Mouse (Mus musculus): ENCODE measurements around the gene Uts2. TPM values are rescaled to one million over a fixed set of nuclear protein-coding genes. Genes with fewer than 3 reads are reported as not detected.

The Uts2 gene
- polyA plus RNA-seq, 1 experiment from 2014 or later, result not detected

DNA sequence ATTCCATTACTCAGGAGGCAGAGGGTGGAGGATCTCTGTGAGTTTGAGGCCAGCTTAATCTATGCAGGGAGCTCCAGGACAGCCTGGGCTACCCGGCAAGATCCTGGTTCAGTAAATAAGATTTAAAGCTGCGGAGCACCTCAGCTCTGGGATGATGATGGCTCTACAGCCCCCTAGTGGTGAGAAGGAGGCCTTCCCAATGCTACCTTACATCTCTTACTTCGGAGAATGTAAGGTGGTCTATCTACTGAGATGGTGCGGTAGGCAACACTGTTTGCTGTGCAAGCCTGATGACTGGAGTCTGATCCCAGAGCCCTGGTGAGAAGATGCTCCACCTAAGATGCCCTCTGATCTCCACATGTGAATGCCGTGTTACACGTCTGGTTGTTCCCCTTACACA lies 30.1 kb downstream of the Uts2 start:
- Histone ChIP-seq H3K4me3 (replicated peaks) (no peak overlapping the region), H3K9me3 (no peaks in the 10 kb centered on the region), H3K27ac (no peak overlapping the region), H3K9ac (no peak overlapping the region), H3K27me3 (replicated peaks) (no peaks in the 10 kb centered on the region), H3K4me2 (replicated peaks) (no peak overlapping the region), H3K36me3 (no peaks in the 10 kb centered on the region), H3K4me1 (replicated peaks) (no peaks in the 10 kb centered on the region)
- ATAC-seq, result 0 out of 2 replicates have a peak, but pooled peaks have one; percentile 39
- WGBS, result 48% methylated on average over 6 of the region's 6 CpGs

DNA sequence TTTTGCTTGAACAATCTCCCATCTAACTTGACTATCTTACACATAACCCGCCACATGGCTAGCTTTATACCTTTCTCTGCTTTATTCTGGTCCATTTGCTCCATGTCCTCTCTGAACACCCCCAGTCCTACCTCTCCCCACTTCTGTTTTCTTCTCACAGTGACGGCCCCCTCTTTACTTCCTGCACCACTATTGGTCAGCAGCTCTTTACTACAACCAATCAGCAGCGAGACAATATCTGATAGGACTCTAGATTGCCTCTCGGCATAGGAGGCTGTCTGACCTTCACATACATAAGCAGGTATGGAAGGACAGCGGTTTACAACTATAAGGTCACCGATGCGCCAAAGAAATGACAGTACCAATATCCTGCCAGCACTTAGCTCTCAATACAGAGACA lies 39.6 kb downstream of the Uts2 start:
- no peak overlapping the region for H3K27ac ChIP-seq
- no peaks in the 10 kb centered on the region for H3K27me3 ChIP-seq (replicated peaks)
- H3K36me3 ChIP-seq, result no peaks in the 10 kb centered on the region
- no peak overlapping the region for H3K4me3 ChIP-seq (replicated peaks)
- H3K4me1 ChIP-seq (replicated peaks), result no peaks in the 10 kb centered on the region
- no peaks in the 10 kb centered on the region for H3K9me3 ChIP-seq
- WGBS, result 91% methylated on average over 7 of the region's 7 CpGs
- H3K4me2 ChIP-seq (replicated peaks), result no peak overlapping the region
- no peak overlapping the region for H3K9ac ChIP-seq
- ATAC-seq, result no peak

DNA sequence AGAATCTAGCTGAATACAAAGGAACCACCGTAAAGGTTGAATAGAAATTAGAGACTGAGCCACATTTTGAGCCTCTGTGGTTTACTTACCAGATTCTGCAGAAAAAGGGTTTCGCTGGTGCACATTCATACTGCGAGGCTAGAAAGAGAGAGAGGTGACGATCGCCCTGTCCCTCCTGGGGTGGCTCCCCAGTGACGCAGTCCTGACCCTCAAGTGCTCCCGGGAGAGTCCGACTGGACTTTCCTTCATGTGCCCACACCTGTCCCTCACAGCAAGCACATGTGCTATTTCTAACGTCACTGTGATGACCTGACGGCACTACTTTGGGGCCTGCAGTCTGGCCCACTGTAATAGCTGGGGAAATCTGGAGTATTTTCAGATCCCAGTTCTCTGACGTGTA lies 40.9 kb downstream of the Uts2 start:
- Histone ChIP-seq H3K9ac (no peak overlapping the region), H3K9me3 (no peaks in the 10 kb centered on the region), H3K36me3 (no peaks in the 10 kb centered on the region), H3K4me1 (replicated peaks) (no peaks in the 10 kb centered on the region), H3K4me2 (replicated peaks) (no peak overlapping the region), H3K27me3 (replicated peaks) (no peaks in the 10 kb centered on the region), H3K4me3 (replicated peaks) (no peak overlapping the region), H3K27ac (no peak overlapping the region)
- no peak for ATAC-seq
- WGBS, result 93% methylated on average over 11 of the region's 11 CpGs

DNA sequence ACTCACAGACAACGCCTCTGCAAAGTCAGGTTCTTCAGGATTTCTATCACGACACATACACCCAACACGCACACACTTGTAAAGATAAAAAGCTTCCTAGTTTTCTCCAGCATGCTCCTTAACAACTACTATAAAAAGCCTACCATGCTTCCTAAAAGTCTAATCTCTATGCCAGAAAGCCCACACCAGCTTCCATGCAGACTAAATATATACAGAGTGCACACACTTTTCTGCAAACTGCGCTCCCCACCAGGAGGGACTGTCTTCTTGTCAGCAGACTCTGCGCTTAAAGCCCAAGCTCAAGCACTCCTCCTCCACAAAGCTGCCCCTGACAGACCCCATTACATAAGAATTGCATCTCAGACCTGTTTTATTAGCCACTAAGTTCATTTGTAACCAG lies 44.6 kb downstream of the Uts2 start:
- Histone ChIP-seq H3K27me3 (replicated peaks) (no peaks in the 10 kb centered on the region), H3K4me2 (replicated peaks) (no peak overlapping the region), H3K4me3 (replicated peaks) (no peak overlapping the region), H3K36me3 (no peaks in the 10 kb centered on the region), H3K27ac (no peak overlapping the region), H3K9me3 (no peaks in the 10 kb centered on the region), H3K9ac (no peak overlapping the region), H3K4me1 (replicated peaks) (peaks cover 10% of the 10 kb centered on the region; the same call in 1 of the 2 replicates)
- no peak for ATAC-seq
- 78% methylated on average over 5 of the region's 5 CpGs for WGBS

DNA sequence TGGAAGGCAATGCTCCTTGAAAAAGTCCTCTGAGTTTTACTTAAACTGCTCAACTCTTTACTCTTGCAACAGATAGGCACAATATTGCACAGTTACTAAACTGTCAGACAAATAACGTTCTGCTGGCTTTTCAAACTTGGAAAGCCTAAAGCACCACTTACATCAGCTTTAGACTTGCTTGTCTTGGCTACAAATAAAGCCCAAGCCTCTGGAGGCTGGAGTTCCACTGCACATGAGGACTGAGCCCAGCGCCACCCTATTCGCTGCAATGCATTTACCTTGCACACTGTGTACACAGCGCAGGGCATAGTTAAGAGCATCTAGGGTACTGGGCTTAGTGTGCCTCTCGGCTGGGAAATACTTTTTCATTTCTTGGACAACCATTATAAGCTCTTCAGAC lies 46.4 kb downstream of the Uts2 start:
- no peaks in the 10 kb centered on the region; the same call in 1 of the 2 replicates for H3K36me3 ChIP-seq
- no peaks in the 10 kb centered on the region for H3K9me3 ChIP-seq
- no peak overlapping the region for H3K27ac ChIP-seq
- peak overlapping the region; percentile 58 for H3K4me3 ChIP-seq (replicated peaks)
- H3K9ac ChIP-seq, result no peak overlapping the region
- H3K27me3 ChIP-seq (replicated peaks), result no peaks in the 10 kb centered on the region
- H3K4me1 ChIP-seq (replicated peaks), result peaks cover 10% of the 10 kb centered on the region; the same call in 1 of the 2 replicates
- no peak for ATAC-seq
- H3K4me2 ChIP-seq (replicated peaks), result peak overlapping the region; percentile 100
- 46% methylated on average over 5 of the region's 5 CpGs for WGBS

DNA sequence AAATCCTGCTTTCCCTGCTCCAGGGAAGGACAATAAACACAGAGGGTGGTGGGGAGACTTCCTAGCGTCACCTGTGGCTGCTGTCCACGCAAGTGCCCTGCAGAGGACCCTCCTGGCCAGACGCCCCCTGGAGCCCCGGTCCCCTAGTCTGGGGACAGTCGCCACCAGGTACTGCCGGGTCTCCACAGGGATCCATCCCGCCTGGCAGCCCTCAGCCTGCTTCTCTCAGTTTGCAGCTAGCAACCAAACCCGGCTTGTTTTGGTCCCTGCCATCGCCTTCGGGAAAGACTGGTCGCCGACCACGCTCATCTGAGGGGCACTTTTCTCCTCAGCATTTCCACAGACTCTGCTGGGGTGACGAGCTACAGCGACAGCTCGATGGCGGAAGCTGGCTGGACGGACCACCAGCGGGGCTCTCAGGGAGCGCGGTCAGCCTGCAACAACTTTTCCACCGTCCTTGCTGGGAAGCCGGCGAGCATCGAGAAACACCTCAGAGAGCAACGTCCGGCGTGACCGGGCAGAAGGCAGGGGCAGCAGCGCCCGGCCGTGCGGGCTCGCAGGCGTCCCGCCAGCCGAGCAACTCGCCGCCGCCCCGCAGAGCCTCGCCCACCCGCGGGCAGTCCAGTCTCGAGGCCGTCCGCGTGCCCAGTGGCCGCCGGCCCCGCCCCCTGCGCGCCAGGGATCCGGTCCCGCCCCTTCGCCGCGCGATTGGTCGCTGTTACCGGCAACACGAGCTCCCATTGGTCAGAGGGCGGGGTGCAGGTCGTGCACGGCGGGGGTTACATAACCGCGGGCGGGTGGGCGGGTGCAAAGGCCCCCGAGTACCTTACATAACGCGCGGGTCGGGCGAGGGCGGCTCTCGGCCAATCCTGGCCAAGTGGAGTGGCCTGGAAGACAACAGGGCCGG lies 47.4 kb downstream of the Uts2 start, which contains the start of gene Per3:
Per3 (minus strand) TSS at position 629 of the 907 bp plus-strand sequence.
- under 1% methylated on average over 69 of the region's 79 CpGs for WGBS
- Histone ChIP-seq H3K9ac (peak within 1 kb of the TSS; percentile 59), H3K9me3 (no peaks in the 10 kb centered on the region), H3K4me3 (replicated peaks) (peak within 1 kb of the TSS; percentile 58), H3K27me3 (replicated peaks) (no peaks in the 10 kb centered on the region), H3K4me2 (replicated peaks) (peak within 1 kb of the TSS; percentile 100), H3K36me3 (no peaks in the 10 kb centered on the region; the same call in 1 of the 2 replicates), H3K4me1 (replicated peaks) (peaks cover 10% of the 10 kb centered on the region; the same call in 1 of the 2 replicates), H3K27ac (peak within 1 kb of the TSS; percentile 28; the same call in 1 of the 2 replicates)
- peak; percentile 99 for ATAC-seq

- no peaks in the 10 kb centered on the region; the same call in 1 of the 2 replicates for H3K36me3 ChIP-seq
- ATAC-seq, result no peak; the same call in 1 of the 2 replicates
- peak overlapping the region; percentile 27; the same call in 1 of the 2 replicates for H3K9ac ChIP-seq
Measured at GRCm38 (mm10) chr4:151044944-151045570, 48.2 kb downstream of the Uts2 start.

DNA sequence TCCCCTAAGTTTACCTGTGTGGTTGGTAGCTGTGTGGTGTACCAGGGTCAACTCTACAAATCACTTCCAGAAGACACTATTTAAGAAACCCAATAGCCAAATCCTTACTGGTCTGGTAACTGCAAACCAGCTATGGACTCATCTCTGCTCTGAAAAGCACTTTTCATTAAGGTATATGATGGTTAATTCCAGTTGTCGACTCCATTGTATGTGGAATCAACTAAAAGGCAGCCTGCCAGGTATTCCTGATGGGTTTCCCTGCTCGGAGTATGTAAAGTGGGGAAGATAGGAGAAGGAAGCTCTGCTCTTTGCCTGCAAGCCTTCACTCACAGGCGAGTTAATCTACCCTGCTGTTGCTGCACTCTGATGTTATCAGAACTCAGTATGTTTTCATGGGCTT lies 49.6 kb downstream of the Uts2 start:
- no peaks in the 10 kb centered on the region for H3K27me3 ChIP-seq (replicated peaks)
- H3K4me3 ChIP-seq (replicated peaks), result no peak overlapping the region
- no peak overlapping the region for H3K9ac ChIP-seq
- no peak overlapping the region for H3K4me2 ChIP-seq (replicated peaks)
- ATAC-seq, result no peak
- H3K36me3 ChIP-seq, result no peaks in the 10 kb centered on the region; the same call in 1 of the 2 replicates
- no peak overlapping the region for H3K27ac ChIP-seq
- H3K4me1 ChIP-seq (replicated peaks), result peaks cover 10% of the 10 kb centered on the region; the same call in 1 of the 2 replicates
- 93% methylated on average over 3 of the region's 3 CpGs for WGBS
- no peaks in the 10 kb centered on the region for H3K9me3 ChIP-seq

More at GRCm38 (mm10) chr4:151044944-151045570, 48.2 kb downstream of the Uts2 start:
- peaks cover 10% of the 10 kb centered on the region; the same call in 1 of the 2 replicates for H3K4me1 ChIP-seq (replicated peaks)
- H3K9me3 ChIP-seq, result no peaks in the 10 kb centered on the region
- no peaks in the 10 kb centered on the region for H3K27me3 ChIP-seq (replicated peaks)
- H3K4me3 ChIP-seq (replicated peaks), result peak overlapping the region; percentile 58
- no peak overlapping the region for H3K27ac ChIP-seq
- H3K4me2 ChIP-seq (replicated peaks), result peak overlapping the region; percentile 100
- 3% methylated on average over 21 of the region's 21 CpGs for WGBS

DNA sequence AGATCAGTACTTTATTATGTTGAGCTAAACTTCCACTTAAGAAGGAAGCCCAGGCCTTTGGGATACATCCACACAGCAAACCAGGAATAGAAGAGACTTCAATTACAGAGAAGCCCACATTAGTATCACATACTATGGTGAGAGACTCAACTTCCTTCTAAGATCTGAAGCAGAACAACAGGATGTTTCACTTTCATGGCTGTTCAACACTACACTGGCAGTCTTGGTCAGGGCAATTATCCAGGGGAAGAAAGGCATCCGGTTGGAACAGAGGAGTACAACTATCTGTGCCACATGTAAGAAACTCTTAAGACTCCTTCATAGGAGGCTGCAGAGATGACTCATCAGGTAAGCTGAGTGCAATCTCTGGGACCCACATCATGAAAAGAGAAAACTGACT lies 54.3 kb downstream of the Uts2 start:
- ATAC-seq, result no peak
- H3K9me3 ChIP-seq, result no peaks in the 10 kb centered on the region
- H3K4me1 ChIP-seq (replicated peaks), result 0 out of 2 replicates have a peak, but pooled peaks cover 1% of the 10 kb centered on the region
- no peak overlapping the region for H3K4me2 ChIP-seq (replicated peaks)
- 90% methylated on average over 1 of the region's 1 CpGs for WGBS
- no peak overlapping the region for H3K27ac ChIP-seq
- no peaks in the 10 kb centered on the region for H3K27me3 ChIP-seq (replicated peaks)
- no peak overlapping the region for H3K9ac ChIP-seq
- no peak overlapping the region for H3K4me3 ChIP-seq (replicated peaks)
- H3K36me3 ChIP-seq, result peaks cover 9% of the 10 kb centered on the region; the same call in 1 of the 2 replicates

Other genes starting within 250 kb of the Uts2 start
- gene Errfi1, start 143.2 kb upstream of the Uts2 start, polyA plus RNA-seq (2015; fragmentation: Nextera tagmentation; extraction: Ambion mirVana), result 27.8 and 28.1 TPM in 2 replicates
- 410 and 432 TPM in 2 replicates for gene Park7, start 82.7 kb upstream of the Uts2 start, polyA plus RNA-seq (2015; fragmentation: Nextera tagmentation; extraction: Ambion mirVana)
- gene Tnfrsf9, start 82.5 kb upstream of the Uts2 start, polyA plus RNA-seq (2015; fragmentation: Nextera tagmentation; extraction: Ambion mirVana), result 1.5 and 1.7 TPM in 2 replicates
- gene Per3, start 47.6 kb downstream of the Uts2 start, polyA plus RNA-seq (2015; fragmentation: Nextera tagmentation; extraction: Ambion mirVana), result 3.7 and 4.1 TPM in 2 replicates
- 120 and 126 TPM in 2 replicates for gene Vamp3, start 60.9 kb downstream of the Uts2 start, polyA plus RNA-seq (2015; fragmentation: Nextera tagmentation; extraction: Ambion mirVana)
- gene Gm13090, start 92.5 kb downstream of the Uts2 start, polyA plus RNA-seq (2015; fragmentation: Nextera tagmentation; extraction: Ambion mirVana), result not detected in 2 replicates

Data from intestine, embryonic 15.5 days (tissue).